Comparison of ENCODE assay signal across 16 mouse cellular contexts in genomic region chr6:67481012-67481411, GRCm38 (mm10). TPM values are rescaled to one million over a fixed set of nuclear protein-coding genes. Genes with fewer than 3 reads are reported as not detected.
DNase-seq lines count a peak whose midpoint lies in the region; ATAC-seq and TF ChIP-seq lines count a peak whose summit lies in the region.
"Had no signal": no experiment of that assay in that cellular context is flagged by ENCODE, and none has a peak within 500 bp of the region (broad histone marks: within the 10 kb centered on the region; RNA-seq: fewer than 3 reads in every experiment).

No protein-coding gene starts in this region.

- H3ac ChIP-seq in myocyte (ENCODE audit: control insufficient read depth, insufficient read length), result no peak overlapping the region

- TF ChIP-seq EP300 in liver, postnatal 0 days (IDR thresholded peaks at IDR 0.05; ENCODE audit: low read depth), result no peak

- ATAC-seq in limb, embryonic 13.5 days (ENCODE audit: low FRiP score, low read depth), result 0 out of 2 replicates have a peak, but pooled peaks have one; percentile 40
- no peak for ATAC-seq in liver, postnatal 0 days
- ATAC-seq: forebrain, embryonic 15.5 days had no signal

- H3K36me3 ChIP-seq in limb, embryonic 13.5 days, result no peaks in the 10 kb centered on the region
- no peaks in the 10 kb centered on the region for H3K36me3 ChIP-seq in limb, embryonic 10.5 days
- no peaks in the 10 kb centered on the region for H3K36me3 ChIP-seq in myocyte (ENCODE audit: control insufficient read depth, insufficient read depth)
- H3K36me3 ChIP-seq in liver, postnatal 0 days (replicated peaks; ENCODE audit: insufficient read depth, low read length), result no peaks in the 10 kb centered on the region
- H3K36me3 ChIP-seq: forebrain, embryonic 15.5 days; midbrain, embryonic 12.5 days; neural tube, embryonic 13.5 days had no signal

- TF ChIP-seq POLR2A in myocyte (IDR thresholded peaks at IDR 0.05; ENCODE audit: insufficient read length, low read depth), result no peak

- H3K9me3 ChIP-seq in limb, embryonic 13.5 days, result no peaks in the 10 kb centered on the region
- H3K9me3 ChIP-seq in limb, embryonic 10.5 days (replicated peaks), result no peaks in the 10 kb centered on the region
- H3K9me3 ChIP-seq in liver, postnatal 0 days (ENCODE audit: low read length), result no peaks in the 10 kb centered on the region
- H3K9me3 ChIP-seq: forebrain, embryonic 15.5 days; midbrain, embryonic 12.5 days; neural tube, embryonic 13.5 days had no signal

- no peak for TF ChIP-seq CTCF in liver, postnatal 0 days (IDR thresholded peaks at IDR 0.05; ENCODE audit: low read depth)

- H3K27me3 ChIP-seq in limb, embryonic 13.5 days, result no peaks in the 10 kb centered on the region
- H3K27me3 ChIP-seq in limb, embryonic 10.5 days (ENCODE audit: low read depth, poor library complexity, severe bottlenecking), result no peaks in the 10 kb centered on the region
- no peaks in the 10 kb centered on the region for H3K27me3 ChIP-seq in myocyte (ENCODE audit: control insufficient read depth, insufficient read depth, insufficient read length)
- H3K27me3 ChIP-seq in liver, postnatal 0 days (ENCODE audit: insufficient read depth, low read length), result no peaks in the 10 kb centered on the region
- H3K27me3 ChIP-seq: forebrain, embryonic 15.5 days; midbrain, embryonic 12.5 days; neural tube, embryonic 13.5 days had no signal

- no peaks in the 10 kb centered on the region for H3K79me2 ChIP-seq in myocyte (ENCODE audit: control insufficient read depth, insufficient read depth)

- H3K4me2 ChIP-seq in limb, embryonic 13.5 days (replicated peaks), result no peak overlapping the region
- peak overlapping the region; percentile 20 for H3K4me2 ChIP-seq in myocyte (ENCODE audit: low read depth)
- H3K4me2 ChIP-seq in liver, postnatal 0 days (ENCODE audit: low read depth, low read length), result no peak overlapping the region
- H3K4me2 ChIP-seq: forebrain, embryonic 15.5 days; midbrain, embryonic 12.5 days; neural tube, embryonic 13.5 days had no signal

- H3K4me3 ChIP-seq in limb, embryonic 13.5 days, result no peak overlapping the region
- no peak overlapping the region for H3K4me3 ChIP-seq in limb, embryonic 10.5 days
- no peak overlapping the region for H3K4me3 ChIP-seq in myocyte
- H3K4me3 ChIP-seq in liver, postnatal 0 days (ENCODE audit: low read depth, low read length), result no peak overlapping the region
- H3K4me3 ChIP-seq: forebrain, embryonic 15.5 days; midbrain, embryonic 12.5 days; neural tube, embryonic 13.5 days had no signal

- WGBS in limb, embryonic 13.5 days, result 56% methylated on average over 2 of the region's 2 CpGs
- 79% methylated on average over 2 of the region's 2 CpGs for WGBS in limb, embryonic 10.5 days
- WGBS in liver, postnatal 0 days (ENCODE audit: insufficient replicate concordance), result 65% methylated on average over 2 of the region's 2 CpGs

- no peak for DNase-seq in limb, embryonic 10.5 days (ENCODE audit: low spot score)
- DNase-seq in heart, postnatal 4 days, result peak; percentile 6
- peak; percentile 27 to 54 for DNase-seq in kidney, postnatal 25 days
- no peak for DNase-seq in ovary, adult 18-20 months (ENCODE audit: low spot score)
- DNase-seq in testis, postnatal 10 days (ENCODE audit: low spot score), result no peak
- no peak for DNase-seq in liver, postnatal 0 days

- H3K27ac ChIP-seq in limb, embryonic 13.5 days, result no peak overlapping the region
- no peak overlapping the region for H3K27ac ChIP-seq in limb, embryonic 10.5 days
- no peak overlapping the region for H3K27ac ChIP-seq in liver, postnatal 0 days (ENCODE audit: low read depth)
- H3K27ac ChIP-seq: forebrain, embryonic 15.5 days; liver, embryonic 14.5 days; midbrain, embryonic 12.5 days; neural tube, embryonic 13.5 days had no signal

- no peak overlapping the region for H3K9ac ChIP-seq in limb, embryonic 13.5 days
- no peak overlapping the region for H3K9ac ChIP-seq in liver, postnatal 0 days (replicated peaks)
- H3K9ac ChIP-seq: forebrain, embryonic 15.5 days; liver, embryonic 14.5 days; midbrain, embryonic 12.5 days; neural tube, embryonic 13.5 days had no signal

- no peaks in the 10 kb centered on the region for H3K4me1 ChIP-seq in limb, embryonic 13.5 days
- no peaks in the 10 kb centered on the region for H3K4me1 ChIP-seq in limb, embryonic 10.5 days
- H3K4me1 ChIP-seq in liver, postnatal 0 days (ENCODE audit: insufficient read depth), result no peaks in the 10 kb centered on the region
- H3K4me1 ChIP-seq: forebrain, embryonic 15.5 days; midbrain, embryonic 12.5 days; neural tube, embryonic 13.5 days had no signal

TF ChIP-seq in myocyte, 11 proteins besides CTCF, POLR2A, EP300 and RAD21:
- TF ChIP-seq MYOG (IDR thresholded peaks at IDR 0.05; ENCODE audit: control insufficient read depth in 1 of 3, insufficient read depth in 1 of 3, insufficient read length in 2 of 3, low read depth in 2 of 3), result no peak
- TF ChIP-seq POLR2AphosphoS2 (IDR thresholded peaks at IDR 0.05; ENCODE audit: insufficient read length, low read depth), result no peak
- TF ChIP-seq SRF (IDR thresholded peaks at IDR 0.05; ENCODE audit: control insufficient read depth, insufficient read length, low read depth), result no peak
- TF ChIP-seq CEBPB (IDR thresholded peaks at IDR 0.05; ENCODE audit: insufficient read depth, poor library complexity, severe bottlenecking), result no peak
- no peak for TF ChIP-seq TCF12 (IDR thresholded peaks at IDR 0.05; ENCODE audit: insufficient read depth, poor library complexity, severe bottlenecking)

RNA-seq across cellular contexts. Expression of gene Il23r, which starts 10.6 kb away (rescaled TPM):
- polyA plus RNA-seq in limb, embryonic 13.5 days (2015; fragmentation: Nextera tagmentation; extraction: Ambion mirVana), result not detected in 2 replicates
- polyA plus RNA-seq in limb, embryonic 10.5 days (2016; fragmentation: Nextera tagmentation; extraction: Ambion mirVana), result not detected in 2 replicates
- total RNA-seq in heart, postnatal 4 days (2021), result not detected
- polyA plus RNA-seq in myocyte (2012; fragmentation: generic; extraction: Trizol), result not detected
- not detected in 2 replicates for polyA plus RNA-seq in liver, postnatal 0 days (2015; fragmentation: Nextera tagmentation; extraction: Ambion mirVana)
- total RNA-seq: granulocyte monocyte progenitor cell, adult 5-6 weeks; left cerebral cortex, adult 18-20 months had no signal
- polyA plus RNA-seq: forebrain, embryonic 15.5 days; liver, embryonic 14.5 days; midbrain, embryonic 12.5 days; neural tube, embryonic 13.5 days; testis, adult 2 months had no signal

RNA-seq across cellular contexts. Expression of gene Tacstd2, which starts 54.6 kb away (rescaled TPM):
- polyA plus RNA-seq in limb, embryonic 13.5 days (2015; fragmentation: Nextera tagmentation; extraction: Ambion mirVana), result 45.5 and 48.4 TPM in 2 replicates
- polyA plus RNA-seq in limb, embryonic 10.5 days (2016; fragmentation: Nextera tagmentation; extraction: Ambion mirVana), result 7.2 and 13.2 TPM in 2 replicates
- total RNA-seq in heart, postnatal 4 days (2021), result not detected
- polyA plus RNA-seq in myocyte (2012; fragmentation: generic; extraction: Trizol), result not detected
- polyA plus RNA-seq in liver, postnatal 0 days (2015; fragmentation: Nextera tagmentation; extraction: Ambion mirVana), result 0.47 and 0.67 TPM in 2 replicates
- total RNA-seq: adrenal gland, adult 18-20 months had no signal
- polyA plus RNA-seq: testis, adult 2 months had no signal

Comparison
In these comparisons a context has a peak if more than half of its experiments do, and no peak if none do; other contexts are left out.
1. DNase-seq: peak in heart, postnatal 4 days (single experiment) and kidney, postnatal 25 days (2 of 2); none in limb, embryonic 10.5 days (single experiment), ovary, adult 18-20 months (single experiment), testis, postnatal 10 days (single experiment) and liver, postnatal 0 days (single experiment).